Mouse (Mus musculus) right cerebral cortex, postnatal 4 days (tissue): Measurements from ENCODE around the gene Calu.
"Not testable (repeated sequence)": the region's sequence is repeated elsewhere in the genome, so short reads cannot be mapped to it uniquely, and the experiment has no call there.

ENCODE experiments used
- DNase-seq: peaks from one replicate; pipeline ENCODE4 v3.0.0-alpha.2; 2022

Calu gene

DNA sequence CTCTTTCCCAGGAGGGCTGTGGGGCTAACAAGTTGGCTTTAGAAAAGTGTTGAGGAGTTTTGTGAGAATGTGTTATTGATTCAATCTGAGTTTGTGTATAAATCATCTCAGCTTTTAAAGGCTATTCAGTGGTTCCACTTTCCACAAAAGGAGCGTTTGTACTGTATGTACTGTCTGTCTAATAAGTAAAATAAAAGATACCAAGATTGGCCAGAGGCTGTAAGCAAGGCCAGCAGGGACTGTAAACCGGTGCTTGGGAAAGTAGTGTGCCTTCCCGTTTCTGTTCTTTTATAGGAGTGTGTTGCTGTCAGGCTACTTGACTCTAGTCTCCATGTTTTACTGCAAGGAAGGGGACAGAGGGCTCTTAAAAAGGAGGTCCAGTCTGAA lies 15.3 kb downstream of the Calu start:
- no peak for DNase-seq

- no peak for DNase-seq
Observed at GRCm38 (mm10) chr6:29365277-29365676, 17.4 kb downstream of the Calu start.

DNA sequence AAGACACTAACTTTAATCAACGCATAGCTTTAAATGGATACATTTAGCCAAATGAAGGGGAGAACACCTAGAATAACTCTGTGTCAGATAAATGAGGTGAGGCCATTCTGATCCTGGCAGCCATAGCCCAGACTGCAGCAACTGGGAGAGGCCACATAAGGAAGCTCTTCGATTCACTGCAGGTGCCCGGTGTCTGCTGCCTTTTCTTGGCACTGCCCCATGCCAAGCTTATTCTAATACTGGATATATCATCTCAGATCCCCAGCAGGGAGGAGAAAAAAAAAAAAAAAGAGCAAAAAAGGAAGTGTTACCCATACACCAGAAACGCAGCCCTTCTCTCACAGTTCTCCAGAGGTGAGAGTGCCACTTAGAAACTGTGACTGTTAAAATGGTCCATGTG lies 29.5 kb downstream of the Calu start:
- DNase-seq, result no peak

GRCm38 (mm10) chr6:29378678-29379077 lies 30.8 kb downstream of the Calu start:
- DNase-seq, result no peak

DNA sequence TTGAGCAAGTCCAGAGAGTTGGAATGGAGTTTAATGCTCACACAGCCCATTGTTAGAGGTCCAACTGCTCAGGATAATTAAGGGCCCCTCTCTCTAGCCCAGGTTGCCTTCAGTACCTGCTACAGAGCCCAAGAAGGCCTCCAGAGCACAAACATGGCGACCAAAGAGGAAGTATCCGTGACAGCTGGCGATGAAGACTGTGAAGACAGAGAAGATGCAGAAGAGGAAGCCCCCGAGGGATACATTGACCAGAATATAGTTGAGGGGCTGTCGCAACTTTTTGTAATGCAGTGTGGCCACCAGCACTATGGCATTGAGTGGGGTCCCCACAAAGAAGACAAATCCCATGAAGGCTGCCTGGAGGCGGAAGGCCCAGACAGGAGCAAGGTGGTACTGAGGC lies 32.1 kb downstream of the Calu start:
- no peak for DNase-seq

DNA sequence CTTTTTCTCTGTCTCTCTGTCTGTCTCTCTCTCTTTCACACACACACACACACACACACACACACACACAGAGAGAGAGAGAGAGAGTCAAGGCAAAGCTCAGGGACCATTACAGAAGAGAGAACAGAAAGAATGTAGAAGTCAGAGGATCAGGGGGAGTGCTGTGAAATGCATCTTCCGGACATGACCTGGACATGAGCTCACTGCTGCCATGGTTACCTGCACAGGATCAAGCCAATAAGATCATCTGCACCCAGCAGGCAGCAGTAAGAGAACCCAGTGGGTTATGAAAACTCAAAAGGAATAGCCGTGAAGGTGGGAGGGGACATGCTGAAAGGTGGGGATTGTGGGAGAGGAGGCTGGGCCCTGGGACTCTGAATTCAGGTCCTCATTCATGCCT lies 34.6 kb downstream of the Calu start:
- DNase-seq, result no peak

GRCm38 (mm10) chr6:29388052-29388518 lies 40.2 kb downstream of the Calu start, which contains the start of gene Opn1sw:
Gene Opn1sw (minus strand): TSS chr6:29388468.
- DNase-seq, result no peak

DNA sequence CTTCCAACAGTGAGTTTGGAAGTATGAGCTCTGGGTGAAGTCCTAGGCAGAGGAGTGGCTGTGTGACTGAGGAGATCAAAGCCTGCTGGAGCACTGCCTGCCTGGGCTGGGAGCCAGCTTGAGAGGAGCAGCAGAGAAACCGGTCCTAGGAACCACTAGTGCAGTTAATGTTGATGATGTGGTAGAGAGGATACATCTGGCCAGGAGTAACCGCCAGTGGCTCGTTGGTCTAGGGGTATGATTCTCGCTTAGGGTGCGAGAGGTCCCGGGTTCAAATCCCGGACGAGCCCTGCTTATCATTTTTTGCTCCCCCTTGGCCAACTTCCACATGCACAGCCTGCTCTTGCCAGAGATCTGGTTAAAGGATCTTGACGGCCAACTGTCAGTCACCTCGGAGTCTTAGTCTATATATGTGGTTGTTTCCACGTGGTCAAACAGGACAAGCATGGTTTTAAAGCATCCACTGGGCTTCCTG lies 40.8 kb downstream of the Calu start:
- peak; percentile 84 for DNase-seq

DNA sequence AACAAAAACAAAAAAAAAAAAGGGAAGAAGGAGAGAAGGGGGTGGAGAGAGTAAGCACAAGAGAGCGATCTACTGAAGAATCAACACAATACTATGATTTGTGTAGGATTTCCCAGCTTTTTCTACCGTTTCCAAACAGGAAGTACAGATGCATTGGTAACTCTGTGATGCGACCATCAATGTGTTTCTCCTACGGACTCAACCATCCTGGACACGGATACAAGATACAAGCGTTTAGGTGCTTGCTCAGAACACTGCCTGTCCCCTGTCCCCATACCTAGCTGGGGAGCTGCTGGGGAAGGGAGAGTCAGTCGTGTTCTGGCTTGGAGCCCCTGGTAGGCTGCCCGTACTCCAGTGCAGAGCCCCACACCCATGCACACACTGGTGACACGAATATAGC lies 41.6 kb downstream of the Calu start:
- no peak for DNase-seq

- DNase-seq, result not testable (repeated sequence)
Observed at GRCm38 (mm10) chr6:29390500-29390899, 42.6 kb downstream of the Calu start.

DNA sequence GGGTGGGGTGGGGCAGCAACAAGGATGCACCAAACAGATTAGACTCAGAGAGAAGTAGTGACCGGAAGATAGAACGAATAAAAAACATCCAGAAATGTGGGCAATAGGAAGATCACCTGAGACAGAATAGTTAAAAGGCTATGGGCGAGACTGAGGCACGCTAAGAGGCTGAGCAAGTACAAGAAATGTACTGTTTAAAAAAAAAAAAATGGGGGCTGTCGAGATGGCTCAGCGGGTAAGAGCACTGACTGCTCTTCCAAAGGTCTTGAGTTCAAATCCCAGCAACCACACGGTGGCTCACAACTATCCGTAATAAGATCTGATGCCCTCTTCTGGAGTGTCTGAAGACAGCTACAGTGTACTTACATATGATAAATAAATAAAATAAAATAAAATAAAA lies 43.4 kb downstream of the Calu start:
- not testable (repeated sequence) for DNase-seq

GRCm38 (mm10) chr6:29391802-29392201 lies 43.9 kb downstream of the Calu start:
- DNase-seq, result no peak

DNA sequence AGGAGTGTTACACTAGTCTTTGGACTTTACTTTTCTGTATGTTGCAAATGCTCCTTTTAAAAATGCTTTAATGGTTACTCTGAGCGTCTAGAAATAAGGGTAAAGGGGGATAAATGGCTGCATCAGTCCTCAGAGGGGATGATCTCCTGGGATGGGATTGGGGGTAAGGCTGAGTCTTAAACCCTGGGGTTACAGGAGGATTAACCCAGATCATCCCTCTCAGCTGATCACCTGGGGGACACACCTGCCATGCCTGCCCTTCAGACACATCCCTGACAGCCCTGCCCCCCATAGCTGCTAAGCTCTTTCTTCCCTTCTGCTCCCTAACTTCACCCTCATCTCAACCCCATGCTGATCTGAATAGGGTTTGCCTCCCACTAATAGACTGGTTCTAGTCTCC lies 46.4 kb downstream of the Calu start:
- no peak for DNase-seq

- peak; percentile 69 for DNase-seq
Observed at GRCm38 (mm10) chr6:29395910-29396713, 48.2 kb downstream of the Calu start, which contains the start of gene Ccdc136. Gene Ccdc136 (plus strand): TSS chr6:29396309.

DNA sequence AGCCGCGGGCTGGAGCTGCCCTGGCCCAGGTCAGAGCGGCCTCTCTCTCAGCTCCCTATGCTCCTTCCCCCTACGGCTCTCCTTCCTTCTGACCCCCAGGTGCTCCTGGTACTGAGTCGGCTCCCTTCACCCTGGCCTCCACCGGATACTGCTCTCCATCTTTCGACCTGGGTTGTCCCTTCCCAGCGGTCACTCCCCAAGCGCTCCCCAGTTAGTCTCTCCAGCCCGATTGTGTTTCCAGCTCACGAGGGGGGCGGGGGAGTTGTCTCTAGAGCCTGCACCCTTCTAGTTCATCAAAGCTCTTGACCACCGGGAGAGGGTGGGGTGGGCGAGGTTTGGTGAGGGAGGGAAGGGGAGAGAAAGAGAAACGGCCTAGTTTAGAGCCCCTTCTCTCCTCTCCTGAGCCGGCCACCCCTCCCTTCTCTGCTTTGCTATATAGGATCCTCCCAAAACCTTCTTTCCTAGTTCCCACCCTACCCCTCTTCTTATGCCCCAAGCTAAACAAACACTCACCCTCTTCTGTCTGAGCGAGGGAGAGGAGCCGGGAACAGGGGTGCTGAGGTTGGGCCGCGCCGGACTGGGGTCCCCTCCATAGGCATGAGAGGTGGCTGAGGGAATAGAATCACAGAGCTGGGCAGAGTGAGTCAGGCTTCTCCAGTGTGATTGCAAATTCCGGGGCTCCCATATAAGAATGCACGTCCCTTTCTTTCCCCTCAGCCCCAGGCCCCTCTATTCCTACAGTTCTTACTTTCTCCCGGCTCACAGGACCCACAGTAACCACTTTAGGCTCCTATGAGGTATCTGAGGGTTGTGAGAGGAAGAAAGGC lies 49.1 kb downstream of the Calu start:
- DNase-seq, result peak; percentile 39

- DNase-seq, result peak; percentile 56
Observed at GRCm38 (mm10) chr6:29397575-29397974, 49.7 kb downstream of the Calu start.

GRCm38 (mm10) chr6:29399851-29400250 lies 52.0 kb downstream of the Calu start:
- DNase-seq, result no peak

- no peak for DNase-seq
Observed at GRCm38 (mm10) chr6:29402693-29403342, 54.9 kb downstream of the Calu start.

DNA sequence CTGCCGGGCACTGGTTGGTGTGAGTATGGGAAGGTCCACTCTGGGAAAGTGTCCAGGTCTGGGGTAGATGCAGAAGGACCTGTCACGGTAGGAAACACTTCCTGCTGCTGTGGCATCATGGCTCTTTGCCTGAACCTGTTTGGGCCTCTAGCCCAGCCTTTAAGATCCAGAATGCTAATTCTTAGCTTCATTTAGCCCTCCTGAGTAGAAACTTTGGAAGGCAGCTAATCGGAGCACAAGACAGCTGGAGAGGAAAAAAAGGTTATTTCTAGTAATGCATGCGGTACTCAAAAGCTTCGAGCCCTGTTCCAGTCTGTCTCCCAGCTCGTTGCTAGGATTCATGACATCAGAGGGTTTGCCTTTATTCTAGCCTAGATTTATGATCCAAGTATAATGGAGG lies 58.5 kb downstream of the Calu start:
- no peak for DNase-seq

DNA sequence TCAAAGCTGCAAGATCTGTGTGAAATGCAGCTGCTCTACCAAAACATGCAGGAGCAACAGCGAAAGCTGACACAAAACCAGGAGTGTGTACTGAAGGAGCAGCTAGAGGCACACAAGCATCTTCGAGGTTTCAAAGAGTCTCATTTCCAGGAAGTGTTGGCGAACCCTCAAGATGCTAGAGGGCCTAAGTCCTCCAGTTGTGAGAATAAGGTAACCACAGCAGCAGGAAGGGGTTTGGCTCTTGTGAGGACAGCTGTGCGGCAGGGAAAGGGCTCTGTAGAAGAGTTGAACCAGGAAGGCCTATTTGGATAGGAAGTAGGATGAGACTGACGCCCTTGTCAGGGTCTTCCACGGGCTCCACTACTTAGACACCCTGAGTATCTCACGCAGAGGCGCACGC lies 67.6 kb downstream of the Calu start:
- no peak for DNase-seq

GRCm38 (mm10) chr6:29420596-29420995 lies 72.7 kb downstream of the Calu start:
- no peak for DNase-seq

GRCm38 (mm10) chr6:29425118-29425517 lies 77.2 kb downstream of the Calu start:
- no peak for DNase-seq

- no peak for DNase-seq
Observed at GRCm38 (mm10) chr6:29426331-29426730, 78.5 kb downstream of the Calu start.
